Mouse (Mus musculus) colon, adult 2 months (tissue): Measurements from ENCODE around the gene Gm26920. TPM values are rescaled to one million over a fixed set of nuclear protein-coding genes. Genes with fewer than 3 reads are reported as not detected.

Experiments
- polyA plus RNA-seq: library from polyadenylated mRNA; depleted of rRNA; stranded (reverse); fragments of >200 nt; gene quantifications from 2 replicates; pipeline ENCODE4 v1.2.3, GENCODE M21; 2012; rRNA removed

Gm26920 gene
- polyA plus RNA-seq, result not detected in 2 replicates

DNA sequence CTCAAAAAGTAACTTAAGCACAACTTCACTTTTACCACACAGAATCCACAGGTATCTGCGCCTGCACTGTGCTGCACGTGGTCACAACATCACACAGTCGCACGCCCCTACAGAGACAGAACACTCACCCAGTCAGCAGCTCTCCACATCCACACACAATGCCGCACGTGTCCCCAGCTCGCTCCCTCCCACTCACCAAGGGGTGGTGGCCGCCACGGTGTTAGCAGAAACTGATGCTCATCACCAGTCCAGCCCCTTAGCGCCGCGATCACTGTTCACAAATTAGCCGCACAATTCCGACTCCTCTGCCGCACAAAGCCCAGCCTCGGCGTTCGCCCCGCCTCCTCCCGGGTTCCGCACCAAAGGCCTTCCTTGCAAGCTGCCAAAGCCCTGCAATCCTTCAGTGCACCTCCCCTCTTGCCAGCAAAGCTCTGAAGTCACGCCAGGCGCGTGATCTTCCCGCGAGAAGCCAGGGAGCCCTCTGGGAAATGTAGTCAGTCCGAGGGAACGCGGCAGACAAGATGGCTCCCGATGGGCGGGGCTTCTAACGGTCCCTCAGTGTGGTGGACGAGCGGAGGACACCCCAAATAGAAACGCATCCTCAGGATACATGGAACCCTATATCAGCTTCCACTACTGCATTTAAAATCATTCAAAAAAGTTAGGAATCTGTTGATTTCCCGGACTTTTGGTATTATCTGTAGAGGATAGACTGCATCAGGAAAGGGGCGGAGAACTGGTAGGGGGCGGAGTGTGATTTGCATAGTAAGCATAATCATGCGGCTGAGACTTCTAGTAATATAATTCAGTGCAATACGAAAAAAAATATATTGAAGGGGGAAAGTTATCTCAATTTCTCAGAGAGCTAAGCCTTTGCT, at the start of gene Gm26920, which contains the start of gene Zfp566:
Gene Gm26920 (minus strand): TSS at position 319 of the 878 bp plus-strand sequence.
Gene Zfp566 (minus strand): TSS at position 436 of the 878 bp plus-strand sequence.

DNA sequence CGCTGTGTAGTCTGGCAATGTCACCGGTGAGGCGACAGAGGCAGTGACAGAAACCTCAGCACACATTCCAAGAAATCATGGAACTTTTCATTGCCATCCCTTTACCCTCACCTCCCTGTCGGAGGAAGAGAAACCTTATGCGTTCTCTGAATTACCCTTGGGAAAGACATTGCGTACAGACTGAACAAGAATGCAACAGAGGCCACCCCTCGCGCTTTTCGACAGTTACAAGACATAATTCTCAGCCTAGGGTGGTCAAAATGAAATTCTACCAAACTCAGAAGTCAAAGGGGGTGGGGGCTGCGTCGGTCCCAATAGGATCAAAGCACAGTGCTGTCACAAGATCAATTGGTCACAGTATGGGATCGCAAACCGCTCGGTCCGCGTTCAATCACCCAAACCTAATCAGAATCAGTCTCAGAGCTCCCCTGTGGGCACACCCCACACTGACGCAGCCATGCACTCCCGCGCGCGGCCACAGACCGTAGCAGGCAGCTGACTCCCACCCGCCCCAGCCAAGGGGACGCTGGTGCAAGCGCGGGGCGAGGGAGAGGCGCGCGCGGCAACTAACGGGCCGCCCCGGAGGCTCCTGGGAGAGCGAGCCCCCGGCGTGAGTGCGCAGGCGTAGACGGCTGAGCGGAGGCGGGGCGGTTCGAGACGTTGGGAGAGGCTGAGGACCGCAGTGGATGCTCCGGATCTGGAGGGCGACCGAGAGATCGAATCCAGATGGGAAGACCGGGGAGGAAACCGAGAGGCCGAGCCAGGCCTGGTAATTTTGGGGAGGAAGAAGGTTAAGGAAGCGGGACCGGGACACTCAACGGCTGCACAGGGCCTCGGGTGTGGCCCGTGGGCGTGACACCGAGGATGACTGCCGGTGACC, 31.3 kb upstream of the Gm26920 start, which contains the start of gene Zfp382:
Gene Zfp382 (plus strand): TSS at position 635 of the 880 bp plus-strand sequence.

DNA sequence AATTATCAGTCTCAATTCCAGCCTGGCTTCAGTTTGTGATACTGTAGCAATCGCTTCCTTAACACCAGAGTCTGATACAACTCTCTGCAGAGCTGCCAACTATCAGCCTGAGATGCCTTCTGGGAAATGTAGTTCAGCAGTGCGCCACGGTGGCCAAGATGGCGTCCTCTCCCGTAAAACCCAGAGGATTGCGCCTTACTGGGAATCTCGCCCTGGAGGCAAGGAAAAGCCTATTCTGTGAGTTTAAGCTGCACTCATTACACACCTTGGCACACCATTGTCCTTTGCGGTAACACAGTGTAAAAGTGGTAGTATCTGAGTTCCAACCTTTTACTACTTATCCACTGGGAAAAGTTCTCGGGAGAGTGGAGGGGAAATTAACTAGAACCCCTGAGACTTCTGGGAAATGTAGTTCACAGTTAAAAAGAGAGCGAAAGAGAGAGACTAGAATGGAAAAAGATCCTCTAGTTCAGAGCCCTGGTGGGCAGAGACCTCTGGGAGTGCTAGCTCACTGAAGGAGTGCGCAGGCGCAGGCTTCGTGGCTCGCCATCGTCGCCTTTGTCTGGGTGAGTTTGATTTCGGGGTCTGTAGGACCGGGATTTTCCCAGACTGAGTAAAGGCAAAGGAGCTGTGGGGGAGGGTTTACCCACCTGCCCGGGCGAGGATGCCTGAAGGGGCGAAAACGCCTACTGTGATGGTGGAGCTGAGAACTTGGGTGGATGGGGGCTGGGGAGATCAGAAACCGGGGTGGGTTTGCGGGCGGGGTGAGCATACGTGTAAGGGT, 4.6 kb upstream of the Gm26920 start, which contains the start of gene Zfp260:
Gene Zfp260 (plus strand): TSS at position 132 of the 784 bp plus-strand sequence.

GRCm38 (mm10) chr7:30072146-30073028, 17.8 kb downstream of the Gm26920 start, which contains the start of gene Zfp82:
Gene Zfp82 (minus strand): TSS chr7:30072900.

GRCm38 (mm10) chr7:30050882-30051548, 39.2 kb downstream of the Gm26920 start, which contains the start of gene Zfp14:
Gene Zfp14 (minus strand): TSS chr7:30051380.

Other genes starting within 250 kb of the Gm26920 start
- 0.09 and 0.12 TPM in 2 replicates for gene Zfp940, start 236.7 kb downstream of the Gm26920 start, polyA plus RNA-seq
- 0.28 and 0.47 TPM in 2 replicates for gene Zfp420, start 230.4 kb downstream of the Gm26920 start, polyA plus RNA-seq
- gene Zfp27, start 183.8 kb downstream of the Gm26920 start, polyA plus RNA-seq, result 1.3 and 1.7 TPM in 2 replicates
- gene Zfp383, start 182.2 kb downstream of the Gm26920 start, polyA plus RNA-seq, result 0.35 and 0.44 TPM in 2 replicates
- 2.6 and 6.7 TPM in 2 replicates for gene Zfp74, start 136.3 kb downstream of the Gm26920 start, polyA plus RNA-seq
- gene Zfp568, start 106.5 kb downstream of the Gm26920 start, polyA plus RNA-seq, result 3.8 and 4.0 TPM in 2 replicates
- gene Zfp14, start 39.0 kb downstream of the Gm26920 start, polyA plus RNA-seq, result 1.1 and 1.2 TPM in 2 replicates
- 0.29 and 0.35 TPM in 2 replicates for gene Zfp82, start 17.5 kb downstream of the Gm26920 start, polyA plus RNA-seq
- 0.57 and 1.9 TPM in 2 replicates for gene Zfp566, start 117 bp upstream of the Gm26920 start, polyA plus RNA-seq
- 7.9 and 8.4 TPM in 2 replicates for gene Zfp260, start 4.4 kb upstream of the Gm26920 start, polyA plus RNA-seq
- 0.38 and 1.9 TPM in 2 replicates for gene Zfp382, start 31.5 kb upstream of the Gm26920 start, polyA plus RNA-seq
- 6.3 and 8.4 TPM in 2 replicates for gene Zfp146, start 79.3 kb upstream of the Gm26920 start, polyA plus RNA-seq
- 48.3 and 56.0 TPM in 2 replicates for gene Cox7a1, start 93.7 kb upstream of the Gm26920 start, polyA plus RNA-seq
- gene Capns1, start 108.4 kb upstream of the Gm26920 start, polyA plus RNA-seq, result 791 and 1,080 TPM in 2 replicates
- gene Polr2i, start 141.5 kb upstream of the Gm26920 start, polyA plus RNA-seq, result 86.6 and 107 TPM in 2 replicates
- gene Tbcb, start 141.9 kb upstream of the Gm26920 start, polyA plus RNA-seq, result 46.0 and 55.7 TPM in 2 replicates
- gene Ovol3, start 145.3 kb upstream of the Gm26920 start, polyA plus RNA-seq, result not detected in 2 replicates
- gene Thap8, start 189.7 kb upstream of the Gm26920 start, polyA plus RNA-seq, result 0.12 and 0.19 TPM in 2 replicates
- 20.8 and 23.2 TPM in 2 replicates for gene Wdr62, start 190.0 kb upstream of the Gm26920 start, polyA plus RNA-seq
- gene Clip3, start 201.3 kb upstream of the Gm26920 start, polyA plus RNA-seq, result 11.3 and 14.7 TPM in 2 replicates
- gene Alkbh6, start 218.3 kb upstream of the Gm26920 start, polyA plus RNA-seq, result 165 and 192 TPM in 2 replicates
- gene Syne4, start 224.4 kb upstream of the Gm26920 start, polyA plus RNA-seq, result 11.0 and 13.9 TPM in 2 replicates
- gene E130208F15Rik, start 231.3 kb upstream of the Gm26920 start, polyA plus RNA-seq, result 1.2 and 1.4 TPM in 2 replicates
- gene Sdhaf1, start 233.5 kb upstream of the Gm26920 start, polyA plus RNA-seq, result 26.8 and 37.9 TPM in 2 replicates